Mouse (Mus musculus) myocyte (in vitro differentiated cells): ENCODE results near the gene C2cd4a.

Experiments
- MAX ChIP-seq: IDR thresholded peaks from one replicate; pipeline ENCODE4 v1.6.1; 2011; ENCODE audit warnings: low read depth, mild to moderate bottlenecking, control low read depth
- MYOG ChIP-seq, 3 experiments: IDR thresholded peaks; one replicate each; pipeline ENCODE4 v1.6.1; 2011; ENCODE audit warnings: control low read depth in 2 of 3, low read depth in 2 of 3, mild to moderate bottlenecking in 2 of 3; ENCODE audit not compliant: insufficient read length in 2 of 3, control insufficient read depth in 1 of 3, insufficient read depth in 1 of 3
- POLR2A ChIP-seq: IDR thresholded peaks from one replicate; pipeline ENCODE4 v1.6.1; 2011; ENCODE audit warnings: low read depth, mild to moderate bottlenecking, control low read depth, moderate library complexity; ENCODE audit not compliant: insufficient read length
- POLR2AphosphoS2 ChIP-seq: IDR thresholded peaks from one replicate; pipeline ENCODE4 v1.6.1; 2011; ENCODE audit warnings: low read depth, control low read depth; ENCODE audit not compliant: insufficient read length
- REST ChIP-seq: IDR thresholded peaks from one replicate; pipeline ENCODE4 v1.6.1; 2011; ENCODE audit warnings: mild to moderate bottlenecking, control low read depth, moderate library complexity; ENCODE audit not compliant: insufficient read depth, insufficient read length
- SRF ChIP-seq: IDR thresholded peaks from one replicate; pipeline ENCODE4 v1.6.1; 2011; ENCODE audit warnings: low read depth; ENCODE audit not compliant: control insufficient read depth, insufficient read length
- USF1 ChIP-seq: IDR thresholded peaks from one replicate; pipeline ENCODE4 v1.6.1; 2011; ENCODE audit warnings: low read depth, mild to moderate bottlenecking, control low read depth, moderate library complexity

GRCm38 (mm10) chr9:67818668-67818950 lies 13.5 kb downstream of the C2cd4a start:
- no peak for TF ChIP-seq SRF
- TF ChIP-seq USF1: no peak
- TF ChIP-seq POLR2A: no peak
- TF ChIP-seq POLR2AphosphoS2: no peak
- no peak for TF ChIP-seq MAX
- TF ChIP-seq MYOG (IDR thresholded peaks at IDR 0.05; ENCODE audit: control insufficient read depth in 1 of 3, insufficient read depth in 1 of 3, insufficient read length in 2 of 3, low read depth in 2 of 3): no peak
- TF ChIP-seq REST: no peak
